Mouse (Mus musculus) right cerebral cortex, postnatal 14 days (tissue): ENCODE results near the gene Prx.
A peak's percentile ranks its signal among the peaks of the same experiment; 100 is the strongest.

Source experiments
- DNase-seq: peaks from one replicate; pipeline ENCODE4 v3.0.0; 2022

Gene Prx

DNA sequence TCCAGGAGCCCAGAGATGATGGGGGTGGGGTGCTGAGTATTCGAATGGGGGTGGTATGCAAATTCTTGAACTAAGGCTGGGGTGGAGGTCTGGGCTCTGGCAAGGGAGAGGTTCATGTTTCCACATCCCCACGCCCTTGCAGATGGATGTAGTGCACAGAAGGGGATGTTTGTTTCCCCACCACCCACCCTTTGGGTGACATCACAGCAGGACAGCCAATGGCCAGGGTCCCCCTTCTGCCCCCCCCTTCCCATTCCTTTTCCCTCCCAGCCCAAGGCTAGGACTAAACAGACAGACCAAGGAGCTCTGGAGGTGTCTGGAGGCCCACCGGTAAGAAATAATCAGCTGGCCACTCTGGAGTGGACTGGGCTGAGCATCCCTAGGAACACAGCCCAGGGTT, at the start of gene Prx:
Gene Prx, plus strand, starts transcription at position 289 of the 400 bp plus-strand sequence.
- DNase-seq, result no peak

DNA sequence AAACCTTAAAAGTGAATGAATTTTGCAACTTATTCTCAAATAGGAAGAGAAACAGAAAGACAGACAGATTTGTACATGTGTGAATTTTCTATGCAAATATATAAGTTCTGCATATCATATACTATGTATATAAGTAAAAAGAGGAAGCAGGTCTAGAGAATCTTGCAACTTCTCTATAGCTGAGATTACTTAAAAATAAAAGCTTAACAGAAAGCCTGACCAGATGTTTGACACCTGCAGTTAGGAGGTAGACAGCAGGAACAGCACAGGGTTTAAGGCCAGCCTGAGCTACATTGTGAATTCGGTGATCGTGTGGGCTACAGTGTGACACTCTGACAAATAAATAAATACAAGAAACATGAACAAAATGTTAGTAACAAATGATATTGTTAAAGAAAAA, 47.8 kb upstream of the Prx start:
- DNase-seq, result no peak

DNA sequence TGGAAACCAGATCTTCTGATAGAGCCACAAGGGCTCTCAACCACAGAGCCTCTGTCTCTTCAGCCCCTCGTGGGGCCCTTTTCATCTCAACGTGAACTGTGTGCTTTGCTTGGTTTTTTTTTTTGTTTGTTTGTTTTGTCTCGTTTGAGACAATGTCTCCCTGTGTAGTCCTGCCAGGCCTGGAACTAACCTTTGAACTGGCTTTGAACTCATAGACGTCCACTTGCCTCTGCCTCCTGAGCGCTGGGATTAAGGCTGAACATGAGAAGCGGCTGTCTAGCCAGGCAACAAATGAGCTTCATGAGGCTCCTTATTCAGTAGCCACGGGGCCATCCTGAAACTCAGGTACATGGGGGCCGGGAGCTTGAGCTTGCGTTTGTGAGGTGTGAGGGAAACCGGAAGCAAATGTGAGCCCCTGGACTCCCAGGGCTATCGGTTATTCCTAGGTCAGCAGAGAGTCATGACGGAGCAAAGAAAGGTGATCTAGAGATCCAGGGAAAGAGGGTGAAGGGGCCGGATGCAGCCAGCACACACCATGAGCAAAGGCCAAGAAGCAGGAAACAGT, 46.8 kb upstream of the Prx start:
- no peak for DNase-seq

DNA sequence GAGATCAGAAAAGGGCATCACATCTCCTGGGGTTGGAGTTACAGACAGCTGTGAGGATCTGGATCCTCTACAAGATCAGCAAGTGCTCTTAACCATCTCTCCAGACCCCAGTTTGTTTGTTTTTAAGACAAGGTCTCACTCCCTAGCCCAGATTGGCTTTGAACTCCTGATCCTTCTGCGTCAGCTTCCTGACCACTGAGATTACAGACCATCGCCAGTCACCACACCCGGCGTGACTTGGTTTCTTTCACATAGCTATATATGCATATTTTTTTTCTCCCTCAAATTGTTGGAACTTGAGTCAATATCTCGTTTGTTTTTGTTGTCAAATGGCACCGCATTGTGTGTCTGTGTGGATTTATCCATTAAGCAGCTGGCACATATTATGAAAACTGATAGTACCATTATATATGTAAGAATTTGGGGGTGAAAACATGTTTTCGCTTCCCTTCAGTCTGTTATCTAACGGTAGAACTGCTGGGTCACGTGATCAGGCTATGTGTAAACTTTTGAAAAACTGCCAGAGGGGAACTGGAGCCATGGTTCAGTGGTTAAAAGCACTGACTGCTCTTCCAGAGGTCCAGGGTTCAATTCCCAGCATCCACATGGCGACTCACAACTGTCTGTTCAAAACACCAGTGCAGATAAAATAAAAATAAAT, 44.5 kb upstream of the Prx start:
- no peak for DNase-seq

DNA sequence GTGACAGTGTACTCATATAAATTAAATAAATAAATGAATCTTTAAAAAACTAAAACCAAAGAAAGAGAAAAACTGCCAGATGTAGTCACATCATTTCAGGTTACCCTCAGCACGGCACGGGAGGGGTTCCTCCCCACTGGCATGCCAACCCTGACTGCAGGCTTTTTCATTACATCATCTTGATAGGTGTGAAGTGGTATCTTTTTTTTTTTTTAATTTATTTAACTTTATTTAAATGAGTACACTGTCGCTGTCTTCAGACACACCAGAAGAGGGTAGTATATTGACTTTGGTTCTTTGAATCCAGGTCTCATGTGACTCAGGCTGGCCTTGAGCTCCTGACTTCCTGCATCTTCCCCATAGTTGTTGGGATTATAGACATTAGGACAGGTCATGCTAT, 43.9 kb upstream of the Prx start:
- no peak for DNase-seq

DNA sequence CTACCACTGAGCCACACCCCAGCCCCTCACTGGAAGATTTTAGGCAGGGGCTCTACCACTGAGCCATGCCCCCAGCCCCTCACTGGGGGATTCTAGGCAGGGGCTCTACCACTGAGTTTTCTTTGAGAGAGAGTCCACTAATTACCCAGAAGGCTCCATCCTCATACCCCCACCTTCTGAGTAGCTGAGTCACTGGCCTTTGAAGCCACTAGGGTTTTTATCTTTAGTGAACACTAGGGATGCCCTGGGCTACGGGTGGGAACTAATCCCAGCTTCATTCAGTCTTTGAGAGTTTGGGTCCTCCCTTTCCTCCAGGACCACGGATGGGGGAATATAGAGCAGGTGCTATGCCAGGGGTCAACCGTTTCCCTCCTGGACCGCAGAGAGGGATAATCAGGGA, 40.5 kb upstream of the Prx start:
- no peak for DNase-seq

DNA sequence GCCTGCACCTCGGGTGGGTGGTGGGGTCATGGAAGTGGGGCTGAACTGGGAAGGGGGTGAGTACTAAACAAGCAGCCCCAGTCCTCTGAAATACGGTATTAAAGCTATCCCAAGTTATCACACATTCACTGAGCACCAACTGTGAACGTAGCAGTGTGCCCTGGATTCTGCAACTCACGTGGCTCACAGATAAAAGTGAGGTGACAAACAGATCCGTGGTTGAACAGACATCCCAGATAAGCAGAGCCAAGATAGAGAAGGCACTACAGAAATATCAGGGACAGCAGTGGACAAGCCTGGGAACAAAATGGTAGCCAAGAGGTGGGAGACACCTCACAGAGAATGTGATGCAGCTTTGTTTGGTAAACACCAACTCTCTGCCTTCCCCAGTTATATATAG, 39.5 kb upstream of the Prx start:
- DNase-seq, result no peak

DNA sequence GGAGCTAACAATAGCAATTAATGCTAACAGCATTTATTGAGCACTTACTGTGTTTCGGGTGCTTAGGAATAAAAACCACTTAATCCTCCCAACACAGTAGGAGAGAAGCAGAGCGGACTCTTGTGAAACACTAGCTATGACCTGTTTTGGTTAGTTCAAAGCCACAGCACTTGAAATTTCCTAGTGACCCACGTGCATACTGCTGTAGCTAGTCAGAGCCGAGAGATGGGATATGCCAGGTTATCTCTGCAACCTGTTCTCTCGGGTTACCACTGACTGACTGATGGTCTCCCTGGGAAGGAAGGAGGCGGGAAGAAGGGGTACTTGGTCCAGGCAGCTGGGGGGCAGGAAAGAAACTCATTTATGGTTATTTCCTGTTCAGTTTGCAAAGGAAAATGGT, 38.6 kb upstream of the Prx start:
- no peak for DNase-seq

DNA sequence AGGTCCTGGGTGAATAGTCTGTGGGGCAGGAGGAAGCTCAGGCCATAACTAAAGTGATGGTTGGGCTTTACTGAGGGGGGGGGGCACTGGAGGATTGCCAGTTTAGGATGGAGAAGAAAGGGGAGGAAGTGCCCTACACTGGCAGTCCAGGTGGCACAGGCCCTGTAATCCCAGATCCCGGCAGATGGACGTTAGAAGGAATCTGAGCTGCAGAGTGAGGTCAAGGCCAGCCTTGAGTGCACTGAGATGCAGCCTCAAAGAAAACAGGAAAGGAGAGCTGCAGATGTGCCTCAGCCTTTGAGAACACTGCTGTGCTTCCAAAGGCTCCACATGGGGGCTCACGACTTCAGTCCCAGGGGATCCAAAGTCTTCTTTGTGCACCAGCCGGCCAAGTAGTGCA, 31.5 kb upstream of the Prx start:
- DNase-seq, result no peak

DNA sequence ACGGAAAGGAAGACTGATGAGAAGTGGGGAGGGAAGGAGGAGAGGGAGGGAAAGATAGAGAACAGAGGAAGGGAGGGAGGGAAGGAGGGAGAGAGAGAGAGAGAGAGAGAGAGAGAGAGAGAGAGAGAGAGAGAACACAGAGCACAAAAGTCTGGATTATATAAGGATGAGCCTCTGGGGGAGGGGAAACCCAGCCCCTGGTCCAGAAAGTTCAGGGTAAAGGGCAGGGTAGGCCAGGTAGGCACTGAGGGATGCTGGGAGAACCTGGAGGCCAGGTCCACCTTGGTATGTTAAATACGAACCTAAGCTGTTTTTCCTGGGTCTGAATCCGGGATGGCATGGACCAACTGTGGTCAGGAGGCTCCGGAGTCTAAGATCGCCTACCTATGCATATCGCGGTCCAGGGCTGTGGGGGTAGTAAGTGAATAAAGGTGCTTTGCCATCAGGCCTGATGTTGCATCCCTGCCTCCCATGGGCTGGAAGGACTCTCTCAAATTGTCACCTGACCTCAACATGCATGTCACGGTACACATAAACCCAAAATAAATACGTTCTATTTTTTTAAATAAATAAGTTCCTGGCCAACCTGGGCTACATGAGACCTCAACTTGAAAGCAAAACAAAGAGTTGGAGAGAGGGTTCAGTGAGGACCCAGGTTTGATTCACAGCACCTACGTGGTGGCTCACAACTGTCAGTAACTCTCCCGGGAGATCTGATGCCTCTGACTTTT, 27.6 kb upstream of the Prx start:
- DNase-seq, result no peak

DNA sequence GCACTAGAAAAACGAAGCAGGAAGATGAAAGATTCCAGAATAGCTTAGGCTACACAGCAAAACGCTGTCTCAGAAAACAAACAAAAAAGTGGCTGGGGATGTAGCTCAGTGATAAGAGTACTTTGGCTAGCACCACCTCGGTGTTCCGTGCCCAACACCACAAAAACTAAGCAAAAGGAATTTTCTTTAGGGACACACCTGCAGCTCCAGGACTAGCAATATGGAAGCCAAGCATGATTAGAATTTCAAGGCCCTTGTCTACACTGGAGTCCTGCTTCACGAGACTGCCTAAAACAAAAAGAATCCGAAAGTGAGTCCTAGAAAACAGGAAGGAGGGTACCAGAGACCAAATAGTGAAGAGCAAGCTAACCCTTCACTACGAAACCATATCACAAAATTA, 26.5 kb upstream of the Prx start:
- DNase-seq, result no peak

DNA sequence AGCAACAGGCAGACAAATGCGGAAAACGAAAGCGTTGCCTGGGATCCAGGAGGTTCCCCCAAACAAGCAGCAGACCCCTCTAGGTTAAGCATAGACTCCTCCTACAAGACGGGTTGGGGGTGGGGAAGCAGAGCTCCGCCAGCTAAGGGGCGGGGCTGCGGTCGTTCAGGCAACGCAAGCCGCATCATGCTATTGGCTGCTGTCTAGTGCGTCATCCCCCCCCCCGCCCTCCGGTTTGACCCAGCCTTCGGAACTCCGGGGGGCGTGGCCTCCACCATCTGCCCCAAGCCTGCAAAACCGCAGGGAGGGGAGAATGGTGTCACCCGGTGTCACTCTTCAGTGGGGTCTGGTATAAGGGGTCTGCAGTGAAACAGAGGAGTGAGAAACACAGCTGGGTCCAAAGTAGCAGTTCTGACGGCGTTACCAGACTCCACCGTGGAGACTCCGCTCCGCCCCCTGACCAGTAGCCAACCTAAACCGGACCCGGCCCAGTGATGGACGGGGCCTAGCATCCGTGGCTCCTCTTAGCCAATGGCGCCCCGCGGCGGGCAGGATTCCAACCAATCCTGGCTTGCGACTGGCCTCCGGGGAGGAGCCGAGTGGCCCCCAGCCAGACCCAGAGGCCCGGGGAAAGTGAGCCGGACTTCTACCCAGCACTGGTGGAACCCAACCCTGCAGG, 25.8 kb upstream of the Prx start, which contains the start of gene Sertad3:
Gene Sertad3, plus strand, starts transcription at position 613 of the 679 bp plus-strand sequence.
- DNase-seq, result peak; percentile 99

DNA sequence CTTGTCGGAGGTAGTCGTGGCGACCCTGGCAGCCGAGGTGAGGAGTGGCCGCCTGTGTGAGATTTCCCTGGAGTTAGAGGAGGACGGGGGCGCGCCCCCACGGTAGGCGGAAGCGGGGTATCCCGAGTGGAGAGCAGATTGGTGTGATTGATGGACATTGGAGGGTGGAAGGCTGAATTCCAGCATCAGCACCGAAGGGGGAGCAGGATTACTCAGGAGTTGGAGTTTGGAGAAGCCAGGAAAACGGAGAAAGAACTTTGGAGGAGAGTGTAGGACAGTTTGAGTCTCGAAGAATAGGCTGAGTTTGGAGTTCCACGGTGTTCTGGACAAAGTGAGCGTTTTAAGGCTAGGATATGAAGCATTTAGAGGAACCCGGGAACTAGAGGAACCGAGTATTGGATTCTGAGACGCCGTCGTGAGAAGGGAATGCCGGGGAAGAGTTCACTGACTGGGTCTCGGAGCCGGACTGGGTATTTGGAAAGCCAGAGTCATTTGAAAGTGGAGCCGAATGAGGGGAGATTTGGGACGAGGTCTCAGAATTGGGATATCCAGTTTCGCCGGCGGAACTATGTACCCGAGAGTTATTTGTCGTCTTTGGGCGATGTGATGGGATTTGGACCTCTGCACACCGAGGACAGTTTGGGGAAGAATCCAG, 25.2 kb upstream of the Prx start:
- DNase-seq, result no peak

DNA sequence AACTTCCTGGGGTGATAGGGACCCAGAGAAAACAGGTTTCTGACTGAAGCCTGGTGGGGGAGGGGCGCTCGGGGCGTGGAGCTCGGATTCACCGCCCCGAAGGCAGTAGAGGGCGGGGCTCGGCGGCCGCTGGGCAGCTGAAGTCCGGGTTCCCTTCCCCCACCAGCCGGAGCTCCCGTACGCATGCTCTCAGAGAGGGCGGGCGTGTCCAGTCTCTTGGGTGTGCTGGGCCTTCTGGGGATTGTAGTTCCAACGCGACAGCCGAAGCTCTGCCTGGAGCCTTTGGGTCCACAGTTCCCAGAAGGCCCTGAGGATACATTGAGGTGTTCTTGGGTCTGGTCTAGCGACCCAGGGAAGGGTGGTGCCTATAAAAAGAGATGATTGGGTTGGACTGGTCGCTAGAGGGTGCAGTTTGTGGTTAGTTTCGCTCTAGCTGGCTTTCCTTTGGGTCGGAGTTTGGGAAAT, 24.6 kb upstream of the Prx start:
- DNase-seq, result peak; percentile 96

DNA sequence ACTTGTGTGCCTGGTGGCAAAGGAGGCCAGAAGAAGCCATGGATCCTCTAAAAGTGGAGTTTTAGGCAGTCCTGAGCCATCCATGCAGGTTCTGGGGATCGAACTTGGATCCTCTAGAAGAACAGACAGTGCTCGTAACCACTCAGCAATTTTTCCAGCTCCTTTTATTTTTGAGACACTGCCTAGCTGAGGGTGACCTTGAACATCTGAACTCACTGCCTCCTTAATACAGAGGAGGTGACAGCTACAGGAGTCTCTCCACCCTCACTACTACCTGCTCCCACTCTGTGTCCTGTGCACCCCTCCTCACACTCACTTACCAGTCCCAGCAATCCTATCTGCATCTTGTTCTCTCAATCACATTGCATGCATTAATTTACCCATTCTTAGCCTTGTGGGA, 23.5 kb upstream of the Prx start:
- DNase-seq, result no peak

DNA sequence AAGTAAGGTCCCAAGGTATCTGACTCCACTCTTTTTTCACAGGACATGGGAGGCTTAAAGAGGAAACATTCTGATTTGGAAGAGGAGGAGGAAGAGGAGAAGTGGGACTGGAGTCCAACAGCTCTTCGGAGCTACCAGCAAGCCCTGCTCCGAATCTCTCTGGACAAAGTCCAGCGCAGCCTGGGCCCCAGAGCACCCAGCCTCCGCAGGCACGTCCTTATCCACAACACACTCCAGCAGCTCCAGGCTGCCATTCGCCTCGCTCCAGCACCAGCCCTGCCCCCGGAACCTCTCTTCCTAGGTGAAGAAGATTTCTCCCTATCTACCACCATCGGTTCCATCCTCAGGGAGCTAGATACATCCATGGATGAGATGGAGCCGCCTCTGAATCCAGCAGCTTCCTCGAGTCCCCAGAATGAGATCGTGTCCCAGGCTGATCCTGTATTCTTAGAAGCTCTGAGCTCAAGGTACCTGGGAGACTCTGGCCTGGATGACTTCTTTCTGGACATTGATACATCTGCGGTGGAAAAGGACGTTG, 23.0 kb upstream of the Prx start:
- no peak for DNase-seq

DNA sequence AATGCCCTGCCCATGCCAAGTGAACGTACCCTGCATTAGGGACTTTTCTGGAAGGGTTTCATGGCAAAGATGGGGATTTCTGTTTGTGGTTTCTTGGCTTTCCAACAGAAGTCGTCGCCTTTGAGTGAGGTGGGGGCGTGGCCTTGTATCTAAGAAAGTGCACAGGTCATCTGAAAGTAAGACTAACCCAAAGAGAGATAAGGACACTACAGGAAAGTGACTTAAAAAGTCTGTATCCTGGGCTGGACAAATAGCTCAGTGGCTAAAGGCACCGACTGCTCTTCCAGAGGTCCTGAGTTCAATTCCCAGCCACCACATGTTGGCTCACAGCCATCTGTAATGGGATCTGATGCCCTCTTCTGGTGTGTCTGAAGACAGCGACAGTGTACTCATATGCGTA, 20.6 kb upstream of the Prx start:
- no peak for DNase-seq

DNA sequence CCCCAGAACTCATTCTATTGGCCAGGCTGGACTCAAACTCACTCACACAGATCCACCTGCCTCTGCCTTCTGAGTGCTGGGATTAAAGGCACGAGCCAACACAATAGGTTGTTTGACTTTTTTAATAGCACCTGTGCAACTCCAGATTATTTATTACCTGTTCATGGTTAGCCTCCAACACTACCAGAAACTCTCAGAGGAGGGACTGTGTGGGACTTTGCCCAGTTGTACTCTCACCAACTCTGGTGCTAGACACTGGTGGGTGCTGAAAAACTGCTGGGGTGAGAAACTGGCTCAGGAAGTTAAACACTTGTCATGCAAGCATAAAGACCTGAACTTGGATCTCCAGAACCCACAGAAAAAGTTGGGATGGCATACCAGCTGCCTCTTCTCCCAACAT, 19.4 kb upstream of the Prx start:
- DNase-seq, result no peak

DNA sequence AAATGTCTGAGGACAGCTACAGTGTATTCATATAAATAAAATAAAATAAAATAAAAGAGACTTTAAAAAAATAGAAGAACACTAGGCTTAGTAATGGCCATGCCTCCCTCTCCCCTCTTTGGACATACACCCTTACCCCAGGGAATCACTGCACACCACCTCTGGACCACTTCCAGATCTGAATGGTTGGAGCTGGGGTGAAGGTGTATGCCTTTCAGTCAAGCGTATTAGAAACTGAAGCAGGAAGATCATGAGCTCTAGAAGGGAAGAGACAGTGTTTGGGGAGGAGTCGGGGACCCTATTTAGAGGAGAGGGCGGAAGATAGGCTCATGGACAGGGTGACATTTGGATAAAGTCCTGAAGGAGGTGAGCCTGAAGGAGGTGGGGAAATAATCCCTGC, 18.6 kb upstream of the Prx start:
- no peak for DNase-seq

DNA sequence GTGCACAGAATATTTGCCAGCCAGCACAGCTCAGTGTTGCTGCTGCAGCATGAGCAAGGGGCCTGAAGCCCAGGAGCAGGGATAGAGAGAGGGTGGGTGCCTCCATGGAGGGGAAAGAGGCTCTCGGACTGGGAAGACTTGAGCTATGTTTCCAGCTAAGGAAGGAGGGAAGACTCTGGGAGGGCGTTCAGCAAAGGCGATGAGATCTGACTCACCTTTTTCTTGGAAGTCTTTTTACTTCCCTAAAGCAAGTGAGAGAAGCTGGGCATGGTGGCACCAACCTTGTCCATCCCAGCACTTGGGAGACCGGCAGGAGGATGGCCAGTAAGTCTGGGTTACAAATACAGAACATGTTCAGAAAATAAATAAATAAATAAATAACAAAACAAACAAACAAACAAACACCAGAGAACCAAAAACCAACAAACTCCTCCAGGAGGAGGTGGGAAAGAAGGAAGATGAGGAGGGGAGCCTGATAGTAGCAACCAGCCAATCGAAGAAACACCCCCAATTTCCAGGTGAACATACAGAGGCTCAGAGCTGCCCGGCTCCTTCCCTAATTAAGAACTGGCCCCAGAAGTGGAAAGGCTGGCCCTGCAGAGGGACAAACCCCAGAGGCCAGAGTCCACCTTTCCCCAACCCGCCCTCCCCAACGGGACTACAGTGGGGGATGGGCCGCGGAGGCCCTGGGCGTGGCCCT, 18.0 kb upstream of the Prx start:
- DNase-seq, result no peak

DNA sequence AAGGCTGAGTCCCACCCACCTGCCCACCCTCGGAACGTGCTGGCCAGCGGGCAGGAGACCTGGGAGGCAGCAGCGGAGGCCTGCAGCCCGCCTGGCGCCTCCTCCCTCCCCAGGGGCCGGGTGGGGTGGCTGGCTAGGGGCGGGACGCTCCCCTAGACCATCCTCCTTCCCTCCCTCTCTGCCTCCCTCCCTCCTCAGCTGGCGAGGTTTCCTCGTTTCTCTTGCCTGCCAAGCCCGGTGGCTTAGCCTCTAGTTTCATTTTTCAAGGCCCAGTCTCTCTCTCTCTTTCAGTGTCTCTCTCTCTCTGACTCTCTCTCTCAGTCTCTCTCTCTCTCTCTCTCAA, 17.5 kb upstream of the Prx start:
- peak; percentile 58 for DNase-seq

DNA sequence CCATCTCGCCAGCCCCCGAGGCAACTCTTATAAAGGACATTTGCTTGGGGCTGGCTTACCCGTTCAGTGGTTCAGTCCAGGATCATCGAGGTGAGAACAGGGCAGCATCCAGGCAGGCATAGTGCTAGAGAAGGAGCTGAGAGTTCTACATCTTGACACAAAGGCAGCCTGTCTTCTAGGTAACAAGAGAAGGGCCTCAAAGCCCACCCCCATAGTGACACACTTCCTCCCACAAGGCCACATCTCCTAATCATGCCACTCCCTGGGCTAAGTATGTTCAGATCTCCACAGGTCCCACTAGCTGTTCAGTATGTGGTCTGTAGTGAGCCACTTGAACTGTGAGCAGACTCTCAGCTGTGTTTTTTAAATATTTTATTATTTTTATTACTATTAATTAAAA, 15.3 kb upstream of the Prx start:
- no peak for DNase-seq
